Mouse (Mus musculus): ENCODE data around the gene Isl2. TPM values are rescaled to one million over a fixed set of nuclear protein-coding genes. Genes with fewer than 3 reads are reported as not detected.

Isl2 gene
- polyA plus RNA-seq (2017; shearing (Covaris generic)) = not detected

GRCm38 (mm10) chr9:55538377-55538776 lies at the start of gene Isl2:
TSS of gene Isl2 (plus strand) at chr9:55538672.

GRCm38 (mm10) chr9:55512027-55512543 lies 26.4 kb upstream of the Isl2 start, which contains the start of gene Etfa:
TSS of gene Etfa (minus strand) at chr9:55512243.

Other genes starting within 250 kb of the Isl2 start
- gene Nrg4, start 211.8 kb upstream of the Isl2 start, polyA plus RNA-seq (2017; shearing (Covaris generic)) = 3.5 TPM
- not detected for gene Tmem266, start 211.8 kb upstream of the Isl2 start, polyA plus RNA-seq (2017; shearing (Covaris generic))
- 131 TPM for gene Etfa, start 26.4 kb upstream of the Isl2 start, polyA plus RNA-seq (2017; shearing (Covaris generic))